14 mouse cellular contexts compared by ENCODE assay signal in the genomic region with DNA sequence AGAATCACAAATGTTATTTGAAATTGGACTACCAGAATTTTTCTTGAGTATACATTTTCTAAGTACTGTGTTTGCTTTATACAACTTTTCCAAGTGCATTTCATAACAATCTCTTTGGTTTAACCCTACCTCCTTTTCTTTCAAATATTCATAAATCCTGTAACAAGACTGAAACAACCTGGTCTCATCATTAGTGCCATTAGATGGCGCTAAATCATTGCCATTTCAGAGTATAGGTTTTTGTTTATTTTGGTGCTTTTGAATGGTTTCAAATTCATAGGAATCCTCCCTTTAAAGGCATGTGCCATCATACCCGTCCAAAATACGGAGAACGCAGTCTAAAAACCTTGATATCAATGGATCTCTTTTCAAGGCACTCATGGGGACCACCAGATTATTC.
DNase-seq lines count a peak whose midpoint lies in the region; ATAC-seq and TF ChIP-seq lines count a peak whose summit lies in the region.
"Had no signal": no experiment of that assay in that cellular context is flagged by ENCODE, and none has a peak within 500 bp of the region (broad histone marks: within the 10 kb centered on the region; RNA-seq: fewer than 3 reads in every experiment).

No protein-coding gene starts in this region.

- H3K27ac ChIP-seq in hindbrain, postnatal 0 days = no peak overlapping the region
- no peak overlapping the region for H3K27ac ChIP-seq in hindbrain, embryonic 13.5 days
- peak overlapping the region; percentile 69 for H3K27ac ChIP-seq in midbrain, embryonic 10.5 days (replicated peaks)
- H3K27ac ChIP-seq in midbrain, embryonic 13.5 days = no peak overlapping the region
- H3K27ac ChIP-seq: liver, embryonic 14.5 days had no signal

- no peaks in the 10 kb centered on the region for H3K36me3 ChIP-seq in hindbrain, postnatal 0 days (ENCODE audit: insufficient read depth, low read length)
- H3K36me3 ChIP-seq in hindbrain, embryonic 13.5 days = no peaks in the 10 kb centered on the region
- no peaks in the 10 kb centered on the region for H3K36me3 ChIP-seq in midbrain, embryonic 10.5 days
- no peaks in the 10 kb centered on the region for H3K36me3 ChIP-seq in midbrain, embryonic 13.5 days

- DNase-seq in hindbrain, postnatal 0 days (ENCODE audit: low spot score) = peak; percentile 47
- no peak for DNase-seq in midbrain, embryonic 10.5 days (ENCODE audit: low spot score)
- peak; percentile 49 for DNase-seq in brain, embryonic 14.5 days (ENCODE audit: low read depth)
- peak; percentile 42 for DNase-seq in retina, postnatal 1 day
- DNase-seq in gastrocnemius, postnatal 10 days = no peak
- DNase-seq: adrenal gland, adult 8-10 months; cerebellum, adult 11 months; heart, postnatal 4 days; lung, postnatal 14 days; thymus, postnatal 36 days had no signal

- no peak for ATAC-seq in hindbrain, postnatal 0 days
- ATAC-seq in hindbrain, embryonic 13.5 days (ENCODE audit: low FRiP score) = no peak
- no peak for ATAC-seq in midbrain, embryonic 13.5 days
- ATAC-seq: inflammation-experienced regulatory T-cells, adult 6 months had no signal

- no peaks in the 10 kb centered on the region for H3K9me3 ChIP-seq in hindbrain, postnatal 0 days (ENCODE audit: low read length)
- no peaks in the 10 kb centered on the region for H3K9me3 ChIP-seq in hindbrain, embryonic 13.5 days
- no peaks in the 10 kb centered on the region for H3K9me3 ChIP-seq in midbrain, embryonic 10.5 days (replicated peaks)
- H3K9me3 ChIP-seq in midbrain, embryonic 13.5 days = no peaks in the 10 kb centered on the region

- no peaks in the 10 kb centered on the region for H3K27me3 ChIP-seq in hindbrain, postnatal 0 days (ENCODE audit: insufficient read depth, low read length)
- peaks cover 47% of the 10 kb centered on the region for H3K27me3 ChIP-seq in hindbrain, embryonic 13.5 days
- H3K27me3 ChIP-seq in midbrain, embryonic 10.5 days (ENCODE audit: low read depth, poor library complexity, severe bottlenecking) = peaks cover 58% of the 10 kb centered on the region
- peaks cover 51% of the 10 kb centered on the region for H3K27me3 ChIP-seq in midbrain, embryonic 13.5 days

- no peak overlapping the region for H3K9ac ChIP-seq in hindbrain, postnatal 0 days (replicated peaks; ENCODE audit: low read length)
- H3K9ac ChIP-seq in hindbrain, embryonic 13.5 days = no peak overlapping the region
- H3K9ac ChIP-seq in midbrain, embryonic 13.5 days (replicated peaks) = no peak overlapping the region
- H3K9ac ChIP-seq: liver, embryonic 14.5 days had no signal

- TF ChIP-seq POLR2A in brain, embryonic 14.5 days (IDR thresholded peaks at IDR 0.05; ENCODE audit: borderline replicate concordance, extremely low read depth, insufficient read depth, insufficient read length, poor library complexity, severe bottlenecking) = no peak

- H3K4me3 ChIP-seq in hindbrain, postnatal 0 days (ENCODE audit: low read length) = no peak overlapping the region
- H3K4me3 ChIP-seq in hindbrain, embryonic 13.5 days = no peak overlapping the region
- H3K4me3 ChIP-seq in midbrain, embryonic 10.5 days = no peak overlapping the region
- H3K4me3 ChIP-seq in midbrain, embryonic 13.5 days (replicated peaks) = no peak overlapping the region

- no peaks in the 10 kb centered on the region for H3K4me1 ChIP-seq in hindbrain, postnatal 0 days (ENCODE audit: insufficient read depth, low read length)
- H3K4me1 ChIP-seq in hindbrain, embryonic 13.5 days (replicated peaks) = peaks cover 13% of the 10 kb centered on the region
- H3K4me1 ChIP-seq in midbrain, embryonic 10.5 days = peaks cover 50% of the 10 kb centered on the region
- H3K4me1 ChIP-seq in midbrain, embryonic 13.5 days (replicated peaks) = peaks cover 23% of the 10 kb centered on the region

- H3K4me2 ChIP-seq in hindbrain, postnatal 0 days (ENCODE audit: low read depth, low read length) = no peak overlapping the region
- H3K4me2 ChIP-seq in hindbrain, embryonic 13.5 days = no peak overlapping the region
- no peak overlapping the region for H3K4me2 ChIP-seq in midbrain, embryonic 13.5 days (replicated peaks)

- peak; percentile 54 for TF ChIP-seq CTCF in hindbrain, postnatal 0 days (IDR thresholded peaks at IDR 0.05; ENCODE audit: low read depth)
- no peak for TF ChIP-seq CTCF in brain, embryonic 14.5 days (IDR thresholded peaks at IDR 0.05; ENCODE audit: borderline replicate concordance, extremely low read depth, insufficient read depth, insufficient read length)

- 51% methylated on average over 4 of the region's 4 CpGs for WGBS in hindbrain, postnatal 0 days
- WGBS in hindbrain, embryonic 13.5 days = 53% methylated on average over 4 of the region's 4 CpGs
- 39% methylated on average over 4 of the region's 4 CpGs for WGBS in midbrain, embryonic 10.5 days
- WGBS in midbrain, embryonic 13.5 days = 13% methylated on average over 4 of the region's 4 CpGs

Comparison
In these comparisons a context has a peak if more than half of its experiments do, and no peak if none do; other contexts are left out.
1. DNase-seq: peak in hindbrain, postnatal 0 days (single experiment), brain, embryonic 14.5 days (single experiment) and retina, postnatal 1 day (single experiment); none in midbrain, embryonic 10.5 days (single experiment) and gastrocnemius, postnatal 10 days (single experiment).